Mouse (Mus musculus): ENCODE data around the gene Hoxa10.

GRCm38 (mm10) chr6:52205221-52205620 lies 35.4 kb downstream of the Hoxa10 start:
- TF ChIP-seq CTCF (IDR thresholded peaks at IDR 0.05; ENCODE audit: low read depth) (no peak), EP300 (IDR thresholded peaks at IDR 0.05; ENCODE audit: low read depth) (no peak)

Data from liver, postnatal 0 days (tissue).